Mouse (Mus musculus): ENCODE results near the gene Hs3st1. TPM values are rescaled to one million over a fixed set of nuclear protein-coding genes. Genes with fewer than 3 reads are reported as not detected.

The Hs3st1 gene
- total RNA-seq, 2 experiments from 2014 or later, result 20.0 to 23.6 TPM

- DNase-seq (ENCODE audit: low spot score in 2 of 2), result no peak
Measured at GRCm38 (mm10) chr5:39594737-39595136, 160.5 kb downstream of the Hs3st1 start.

Data from layer of hippocampus, adult 18-20 months (tissue).